Mouse (Mus musculus) midbrain, embryonic 16.5 days (tissue): ENCODE measurements around the gene Mfn1. TPM values are rescaled to one million over a fixed set of nuclear protein-coding genes. Genes with fewer than 3 reads are reported as not detected.

ENCODE experiments used
- ATAC-seq: fragments of 200-750 bp; cut with Nextera tagmentation; 2 replicates; pipeline ENCODE4 v1.8.0; 2017; ENCODE audit warnings: moderate TSS enrichment
- H3K27ac ChIP-seq: fragments of 300-500 bp; sonication (generic); 2 replicates; pipeline ENCODE4 v1.5.1; 2014; ENCODE audit warnings: mild to moderate bottlenecking, low read length, mixed read lengths
- H3K27me3 ChIP-seq: fragments of 300-500 bp; sonication (generic); 2 replicates; pipeline ENCODE4 v1.6.1; 2014; ENCODE audit warnings: low read depth, low read length, mixed read lengths; ENCODE audit not compliant: control insufficient read depth, insufficient read depth
- H3K36me3 ChIP-seq: fragments of 300-500 bp; sonication (generic); 2 replicates; pipeline ENCODE4 v1.6.1; 2014; ENCODE audit warnings: mild to moderate bottlenecking, low read length, moderate library complexity, mixed read lengths; ENCODE audit not compliant: control insufficient read depth, insufficient read depth
- H3K4me1 ChIP-seq: fragments of 300-500 bp; sonication (generic); 2 replicates; pipeline ENCODE4 v1.6.1; 2014; ENCODE audit warnings: mild to moderate bottlenecking, low read length, mixed read lengths; ENCODE audit not compliant: control insufficient read depth, insufficient read depth
- H3K4me2 ChIP-seq: fragments of 300-500 bp; sonication (generic); 2 replicates; pipeline ENCODE4 v1.6.1; 2014; ENCODE audit warnings: mild to moderate bottlenecking, low read length, mixed read lengths
- H3K4me3 ChIP-seq: fragments of 300-500 bp; sonication (generic); 2 replicates; pipeline ENCODE4 v1.5.1; 2014; ENCODE audit warnings: low read depth, mild to moderate bottlenecking, low read length, moderate library complexity, mixed read lengths
- H3K9ac ChIP-seq: fragments of 300-500 bp; sonication (generic); 2 replicates; pipeline ENCODE4 v1.6.1; 2014; ENCODE audit warnings: low read depth, low read length, mixed read lengths
- H3K9me3 ChIP-seq: fragments of 300-500 bp; sonication (generic); replicated peaks from 2 replicates; pipeline ENCODE4 v1.6.1; 2014; ENCODE audit warnings: mild to moderate bottlenecking, low read length, mixed read lengths; ENCODE audit not compliant: control insufficient read depth, poor library complexity, severe bottlenecking
- WGBS: fragments of 180-500 bp; shearing (Covaris S2); extraction: QIAGEN DNeasy Blood & Tissue Kit; methylation state at CpG from one replicate; pipeline ENCODE4 v1.1.7; 2014; 5-methylcytosine and 5-hydroxymethylcytosine counted together
- polyA plus RNA-seq: library from polyadenylated mRNA; unstranded; fragments of >200 nt; fragmentation: Nextera tagmentation; extraction: Ambion mirVana; gene quantifications from 2 replicates; pipeline ENCODE4 v1.2.1, GENCODE M21; 2015

The Mfn1 gene
- polyA plus RNA-seq, 1 experiment from 2014 or later: 43.5 TPM

DNA sequence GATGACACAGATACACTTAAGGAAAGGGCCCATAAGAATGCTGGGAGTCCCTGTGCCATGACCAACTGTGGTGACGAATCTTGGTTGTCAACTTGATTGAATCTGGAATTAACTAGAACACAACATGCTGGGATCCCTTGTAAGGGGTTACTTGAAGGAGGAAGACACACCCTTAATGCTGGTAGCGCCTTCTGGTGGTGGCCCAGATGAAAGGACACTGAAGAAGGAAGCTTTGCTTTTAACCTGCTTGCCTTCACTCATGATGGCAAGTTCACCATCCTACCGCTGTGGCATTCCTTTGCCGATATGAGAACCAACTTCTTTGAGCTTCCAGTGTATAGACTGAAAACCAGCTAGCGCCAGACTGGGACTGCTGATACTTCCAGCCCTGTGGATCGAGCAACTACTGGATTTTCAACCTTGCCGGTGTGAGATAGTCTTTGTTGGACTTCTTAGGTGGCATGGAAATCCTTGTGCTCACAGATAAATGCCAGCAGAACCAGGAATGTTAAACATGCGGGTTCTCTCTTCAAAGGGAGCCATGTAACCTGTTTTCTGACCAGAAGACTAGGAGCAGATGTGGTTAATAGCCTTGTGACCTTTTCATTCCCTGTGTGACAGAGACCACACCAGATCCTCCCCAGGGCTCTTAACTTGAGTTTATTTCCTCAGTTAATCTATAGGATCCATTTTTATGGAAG lies 34.7 kb upstream of the Mfn1 start:
- H3K27ac ChIP-seq: no peak overlapping the region
- no peak overlapping the region for H3K4me3 ChIP-seq
- no peak overlapping the region for H3K9ac ChIP-seq
- no peaks in the 10 kb centered on the region for H3K27me3 ChIP-seq
- 86% methylated on average over 8 of the region's 8 CpGs for WGBS
- H3K9me3 ChIP-seq: no peaks in the 10 kb centered on the region
- no peaks in the 10 kb centered on the region for H3K36me3 ChIP-seq
- ATAC-seq: no peak
- no peaks in the 10 kb centered on the region; the same call in 1 of the 2 replicates for H3K4me1 ChIP-seq
- no peak overlapping the region for H3K4me2 ChIP-seq

DNA sequence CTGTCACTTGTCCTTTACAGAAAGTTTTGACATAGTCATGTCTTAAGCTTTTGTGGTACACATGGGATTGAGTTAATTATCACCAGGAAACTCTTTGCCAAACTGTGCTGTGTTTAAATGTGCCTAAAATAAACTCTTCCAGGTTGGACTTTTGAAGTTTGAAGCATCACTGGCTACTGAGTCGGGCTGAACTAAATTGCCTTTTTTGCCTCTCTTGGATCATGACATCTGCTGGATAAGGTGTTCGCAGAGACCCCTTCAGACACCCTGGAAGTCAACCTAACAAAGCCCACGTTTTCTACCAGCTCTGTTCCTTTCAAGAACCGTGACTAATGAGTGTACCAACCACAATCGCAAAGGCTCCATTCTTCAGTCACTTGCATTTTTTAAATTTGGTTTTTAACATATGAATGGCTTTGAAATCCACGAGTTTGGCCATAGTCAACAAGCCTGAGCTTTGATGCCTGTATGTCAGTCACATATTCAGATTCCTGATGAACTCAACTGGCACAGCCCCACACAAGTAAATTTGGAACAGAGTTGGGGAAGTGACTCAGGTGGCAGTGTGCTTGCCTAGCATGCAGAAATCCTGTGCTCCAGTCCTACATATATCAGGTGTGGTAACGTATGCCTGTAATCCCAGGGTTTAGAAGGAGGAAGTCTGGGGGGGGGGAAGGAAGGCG lies 34.0 kb upstream of the Mfn1 start:
- Histone ChIP-seq H3K4me3 (no peak overlapping the region), H3K27me3 (no peaks in the 10 kb centered on the region), H3K4me1 (no peaks in the 10 kb centered on the region; the same call in 1 of the 2 replicates), H3K9ac (no peak overlapping the region), H3K36me3 (no peaks in the 10 kb centered on the region), H3K4me2 (no peak overlapping the region), H3K9me3 (no peaks in the 10 kb centered on the region), H3K27ac (no peak overlapping the region)
- no peak for ATAC-seq
- 33% methylated on average over 8 of the region's 8 CpGs for WGBS

DNA sequence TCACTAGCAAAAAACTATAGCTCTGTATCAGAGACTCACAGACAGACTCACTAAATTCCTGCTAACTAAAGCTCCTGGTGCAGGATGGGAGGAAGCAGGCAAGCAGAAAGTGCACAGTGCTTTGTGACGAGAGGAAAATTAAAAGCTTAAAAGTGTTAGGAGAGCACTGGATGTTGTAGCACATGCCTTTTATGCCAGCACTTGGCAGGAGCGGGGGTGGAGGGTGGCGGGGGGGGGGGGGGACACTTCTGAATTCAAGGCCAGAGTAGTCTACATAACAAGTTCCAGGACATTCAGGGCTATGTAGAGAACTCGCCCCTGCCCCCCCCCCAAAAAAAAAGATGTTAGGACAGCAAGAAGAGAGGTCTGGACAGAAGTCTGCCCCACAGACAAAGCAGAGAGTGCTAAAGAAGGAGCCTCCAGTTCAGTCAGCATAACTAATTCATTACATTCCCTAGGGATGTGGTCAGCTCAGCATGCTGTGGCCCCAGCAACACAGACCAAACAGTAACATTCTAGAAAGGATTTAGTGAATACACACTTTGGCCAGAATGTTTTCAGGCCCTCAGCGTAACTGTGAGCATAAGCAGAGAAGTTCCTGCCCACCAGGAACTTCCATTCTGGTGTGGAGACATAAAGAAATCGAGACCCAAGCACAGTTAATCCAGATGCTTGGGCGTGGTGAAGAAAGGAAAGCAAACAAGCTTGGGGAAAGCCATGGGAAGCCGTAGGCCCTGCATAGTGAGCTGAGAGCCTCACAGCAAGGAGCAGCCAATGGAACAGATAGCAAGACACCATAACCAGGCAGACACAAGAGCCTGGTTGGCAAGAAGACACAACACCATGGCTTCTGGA lies 33.2 kb upstream of the Mfn1 start:
- H3K4me1 ChIP-seq: no peaks in the 10 kb centered on the region; the same call in 1 of the 2 replicates
- no peaks in the 10 kb centered on the region for H3K27me3 ChIP-seq
- no peak overlapping the region for H3K9ac ChIP-seq
- H3K4me2 ChIP-seq: no peak overlapping the region
- no peaks in the 10 kb centered on the region for H3K9me3 ChIP-seq
- H3K27ac ChIP-seq: no peak overlapping the region
- no peaks in the 10 kb centered on the region for H3K36me3 ChIP-seq
- no peak overlapping the region for H3K4me3 ChIP-seq
- ATAC-seq: 0 out of 2 replicates have a peak, but pooled peaks have one; percentile 21
- WGBS: 33% methylated on average over 7 of the region's 8 CpGs

DNA sequence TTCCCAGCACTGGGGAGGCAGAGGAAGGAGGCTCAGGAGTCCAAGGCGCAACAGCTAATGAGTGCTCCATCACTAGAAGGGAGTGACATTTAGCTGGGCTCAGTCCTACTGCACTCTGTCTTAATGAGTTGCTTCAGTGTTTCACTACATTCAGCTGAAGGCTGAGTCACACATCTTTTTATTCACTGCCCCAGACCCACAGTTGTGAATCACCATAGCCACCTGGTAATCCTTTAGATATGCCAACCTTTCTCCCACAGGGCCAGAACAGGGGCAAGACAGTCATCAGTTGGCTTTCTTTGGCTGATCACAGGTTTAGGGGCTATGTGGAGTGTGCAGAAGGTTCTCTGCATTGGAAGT lies 32.6 kb upstream of the Mfn1 start:
- Histone ChIP-seq H3K27me3 (no peaks in the 10 kb centered on the region), H3K9me3 (no peaks in the 10 kb centered on the region), H3K4me2 (no peak overlapping the region), H3K27ac (no peak overlapping the region), H3K36me3 (no peaks in the 10 kb centered on the region), H3K9ac (no peak overlapping the region), H3K4me1 (no peaks in the 10 kb centered on the region; the same call in 1 of the 2 replicates), H3K4me3 (no peak overlapping the region)
- 100% methylated on average over 1 of the region's 1 CpGs for WGBS
- no peak for ATAC-seq

DNA sequence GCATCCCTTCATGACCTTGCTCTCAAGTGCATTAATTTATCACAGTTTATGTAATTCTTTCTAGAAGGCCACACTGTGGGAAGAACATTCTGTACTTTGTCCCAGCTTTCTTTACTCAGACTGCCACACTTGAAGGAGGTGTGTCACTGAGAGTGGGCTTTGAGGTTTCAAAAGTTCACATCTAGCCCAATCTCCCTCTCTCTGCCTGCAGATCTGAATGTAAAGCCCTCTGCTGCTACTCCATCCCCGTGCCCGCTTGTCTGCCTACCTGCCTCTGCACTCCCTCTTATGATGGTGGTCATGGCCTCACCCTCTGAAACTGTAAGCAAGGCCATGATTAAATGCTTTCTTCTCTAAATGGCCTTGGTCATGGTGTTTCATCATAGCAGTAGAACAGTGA lies 28.9 kb upstream of the Mfn1 start:
- Histone ChIP-seq H3K9ac (no peak overlapping the region), H3K27ac (no peak overlapping the region), H3K27me3 (no peaks in the 10 kb centered on the region), H3K36me3 (no peaks in the 10 kb centered on the region), H3K4me3 (no peak overlapping the region), H3K9me3 (no peaks in the 10 kb centered on the region), H3K4me1 (no peaks in the 10 kb centered on the region; the same call in 1 of the 2 replicates), H3K4me2 (no peak overlapping the region)
- 94% methylated on average over 2 of the region's 2 CpGs for WGBS
- ATAC-seq: no peak

DNA sequence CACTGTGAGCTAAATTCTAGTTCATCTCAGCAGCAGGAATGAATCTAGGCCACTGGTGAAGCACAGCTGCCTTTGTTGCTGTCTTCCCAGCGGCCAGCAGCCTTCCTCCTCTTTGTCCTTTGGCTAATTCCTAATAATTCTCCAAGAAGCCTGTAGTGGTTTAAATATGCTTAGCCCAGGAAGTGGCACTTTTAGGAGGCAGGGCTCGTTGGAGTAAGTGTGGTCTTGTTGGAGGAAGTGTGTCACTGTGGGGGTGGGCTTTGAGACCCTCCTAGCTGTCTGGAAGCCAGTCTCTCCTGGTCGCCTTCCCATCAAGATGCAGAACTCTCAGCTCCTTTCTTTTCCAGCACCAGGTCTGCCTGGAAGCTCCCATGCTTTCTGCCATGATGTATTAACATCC lies 23.4 kb upstream of the Mfn1 start:
- no peak overlapping the region for H3K9ac ChIP-seq
- H3K4me2 ChIP-seq: no peak overlapping the region
- H3K4me1 ChIP-seq: peaks cover 7% of the 10 kb centered on the region
- no peak overlapping the region for H3K27ac ChIP-seq
- 77% methylated on average over 3 of the region's 3 CpGs for WGBS
- H3K36me3 ChIP-seq: no peaks in the 10 kb centered on the region
- H3K4me3 ChIP-seq: no peak overlapping the region
- no peaks in the 10 kb centered on the region for H3K9me3 ChIP-seq
- ATAC-seq: no peak
- H3K27me3 ChIP-seq: no peaks in the 10 kb centered on the region

DNA sequence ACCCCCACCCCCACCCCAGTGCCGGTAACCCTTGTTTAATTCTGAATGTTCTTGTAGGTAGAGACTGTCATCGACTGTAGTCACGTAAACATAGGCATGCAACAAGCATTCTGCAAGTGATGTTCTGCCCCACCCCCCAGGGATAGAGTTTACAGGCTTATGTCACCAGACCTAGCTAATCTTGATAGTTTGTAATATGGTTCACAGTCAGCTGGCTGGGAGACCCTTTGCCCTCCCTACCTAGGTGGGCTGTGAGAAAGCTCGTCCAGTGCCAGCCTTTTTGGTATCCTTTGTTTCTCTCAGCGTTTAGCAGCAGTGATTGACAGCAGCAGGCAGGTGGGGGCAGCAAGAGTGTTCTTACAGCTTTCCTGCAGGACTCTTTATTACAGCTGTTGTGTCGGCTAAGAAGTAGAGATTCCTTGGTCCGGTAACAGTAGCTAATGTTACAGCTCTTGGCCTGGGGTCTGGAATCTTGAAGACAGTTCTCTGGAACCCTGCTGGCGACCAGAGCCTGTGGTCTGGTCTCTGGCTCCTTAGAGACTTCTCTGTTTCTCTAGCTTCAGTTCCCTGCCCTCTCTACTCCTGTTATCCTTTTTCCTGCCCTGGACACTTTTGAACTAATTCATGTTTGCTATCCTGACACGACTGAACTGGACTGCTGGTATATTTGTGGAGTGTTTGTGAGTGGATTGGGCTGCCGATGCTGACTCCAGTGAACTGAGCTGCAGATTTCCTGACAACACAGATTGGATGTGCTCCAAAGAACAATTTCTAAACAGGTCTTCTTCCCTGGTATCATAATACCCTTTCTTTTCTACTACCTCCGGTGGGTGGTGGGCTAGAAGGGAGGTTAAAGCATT lies 22.7 kb upstream of the Mfn1 start:
- H3K9me3 ChIP-seq: no peaks in the 10 kb centered on the region
- H3K27ac ChIP-seq: no peak overlapping the region
- peaks cover 10% of the 10 kb centered on the region for H3K4me1 ChIP-seq
- H3K36me3 ChIP-seq: no peaks in the 10 kb centered on the region
- H3K27me3 ChIP-seq: no peaks in the 10 kb centered on the region
- no peak overlapping the region for H3K9ac ChIP-seq
- ATAC-seq: no peak
- no peak overlapping the region for H3K4me3 ChIP-seq
- H3K4me2 ChIP-seq: no peak overlapping the region
- 59% methylated on average over 11 of the region's 11 CpGs for WGBS

DNA sequence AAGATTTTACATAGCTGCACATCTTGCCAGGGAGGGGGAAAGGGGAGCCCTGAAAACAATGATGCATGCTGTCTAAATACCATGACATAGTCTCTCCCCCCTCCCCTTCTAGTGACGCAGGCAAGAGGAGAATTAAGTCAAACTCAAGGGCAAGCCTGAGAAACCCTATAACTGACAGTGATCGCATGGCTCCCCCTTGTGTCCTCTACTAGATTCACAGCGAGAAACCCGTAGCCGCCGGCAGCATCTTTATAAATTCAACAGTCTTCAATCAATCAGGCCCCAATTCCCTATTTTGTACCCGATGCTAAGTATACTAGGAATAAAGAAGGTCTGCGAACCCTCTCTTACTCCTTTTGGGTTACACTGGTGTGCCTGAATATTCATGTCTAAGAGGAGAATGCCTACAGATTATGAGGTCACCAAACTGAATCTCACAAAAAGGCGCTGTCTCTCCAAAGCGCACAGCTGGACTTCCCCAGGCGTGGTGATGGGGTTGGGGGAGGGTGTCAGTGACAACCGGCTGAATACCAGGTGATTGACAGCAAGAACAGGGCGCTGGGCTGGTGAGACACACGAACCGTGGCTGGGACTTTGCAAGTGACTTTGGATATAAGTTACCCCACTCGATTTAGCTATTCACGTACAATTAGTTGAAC lies 20.5 kb upstream of the Mfn1 start:
- H3K4me2 ChIP-seq: peak overlapping the region; percentile 60
- peak overlapping the region; percentile 45 for H3K9ac ChIP-seq
- H3K9me3 ChIP-seq: no peaks in the 10 kb centered on the region
- 2% methylated on average over 17 of the region's 17 CpGs for WGBS
- H3K36me3 ChIP-seq: no peaks in the 10 kb centered on the region
- no peak overlapping the region for H3K27ac ChIP-seq
- H3K27me3 ChIP-seq: no peaks in the 10 kb centered on the region
- peak overlapping the region; percentile 17; the same call in 1 of the 2 replicates for H3K4me3 ChIP-seq
- peak; percentile 41 for ATAC-seq
- H3K4me1 ChIP-seq: peaks cover 25% of the 10 kb centered on the region
